Mouse (Mus musculus) hindbrain, embryonic 13.5 days (tissue): ENCODE results near the gene Sytl3. TPM values are rescaled to one million over a fixed set of nuclear protein-coding genes. Genes with fewer than 3 reads are reported as not detected.

ENCODE experiments used
- ATAC-seq: fragments of 200-750 bp; cut with Nextera tagmentation; 2 replicates; pipeline ENCODE4 v1.8.0; 2017; ENCODE audit warnings: moderate TSS enrichment; ENCODE audit not compliant: low FRiP score
- H3K27ac ChIP-seq: fragments of 300-500 bp; sonication (generic); 2 replicates; pipeline ENCODE4 v1.5.1; 2015; ENCODE audit warnings: inconsistent platforms, mild to moderate bottlenecking, moderate library complexity
- H3K27me3 ChIP-seq: fragments of 300-500 bp; sonication (generic); 2 replicates; pipeline ENCODE4 v1.6.1; 2015; ENCODE audit warnings: mild to moderate bottlenecking, inconsistent platforms
- H3K36me3 ChIP-seq: fragments of 300-500 bp; sonication (generic); 2 replicates; pipeline ENCODE4 v1.6.1; 2015; ENCODE audit warnings: mild to moderate bottlenecking, inconsistent platforms
- H3K4me1 ChIP-seq: fragments of 300-500 bp; sonication (generic); replicated peaks from 2 replicates; pipeline ENCODE4 v1.6.1; 2015; ENCODE audit warnings: inconsistent platforms
- H3K4me2 ChIP-seq: fragments of 300-500 bp; sonication (generic); 2 replicates; pipeline ENCODE4 v1.6.1; 2015; ENCODE audit warnings: inconsistent platforms, mild to moderate bottlenecking, moderate library complexity
- H3K4me3 ChIP-seq: fragments of 300-500 bp; sonication (generic); 2 replicates; pipeline ENCODE4 v1.5.1; 2015; ENCODE audit warnings: mild to moderate bottlenecking, inconsistent platforms
- H3K9ac ChIP-seq: fragments of 300-500 bp; sonication (generic); 2 replicates; pipeline ENCODE4 v1.6.1; 2015; ENCODE audit warnings: mild to moderate bottlenecking, inconsistent platforms
- H3K9me3 ChIP-seq: fragments of 300-500 bp; sonication (generic); 2 replicates; pipeline ENCODE4 v1.6.1; 2016; ENCODE audit warnings: inconsistent platforms
- WGBS: fragments of 180-500 bp; shearing (Covaris S2); methylation state at CpG from one replicate; pipeline ENCODE4 v1.1.7; 2015; 5-methylcytosine and 5-hydroxymethylcytosine counted together
- polyA plus RNA-seq: library from polyadenylated mRNA; unstranded; fragments of >200 nt; fragmentation: Nextera tagmentation; extraction: Ambion mirVana; gene quantifications from 2 replicates; pipeline ENCODE4 v1.2.1, GENCODE M21; 2015

Sytl3 gene
- polyA plus RNA-seq, 1 experiment from 2014 or later = 0.78 TPM

GRCm38 (mm10) chr17:6775221-6775620 is 116.3 kb downstream of the Sytl3 start:
- peaks cover 24% of the 10 kb centered on the region for H3K27me3 ChIP-seq
- 50% methylated on average over 9 of the region's 9 CpGs for WGBS
- no peaks in the 10 kb centered on the region for H3K9me3 ChIP-seq
- no peak overlapping the region for H3K4me2 ChIP-seq
- H3K4me3 ChIP-seq = no peak overlapping the region
- no peaks in the 10 kb centered on the region for H3K36me3 ChIP-seq
- peaks cover 22% of the 10 kb centered on the region for H3K4me1 ChIP-seq
- ATAC-seq = no peak
- no peak overlapping the region for H3K9ac ChIP-seq
- no peak overlapping the region for H3K27ac ChIP-seq

- 80% methylated on average over 4 of the region's 4 CpGs for WGBS
- Histone ChIP-seq H3K4me2 (no peak overlapping the region), H3K27me3 (peaks cover 28% of the 10 kb centered on the region), H3K4me3 (no peak overlapping the region), H3K9ac (no peak overlapping the region), H3K36me3 (no peaks in the 10 kb centered on the region), H3K9me3 (no peaks in the 10 kb centered on the region), H3K4me1 (peaks cover 22% of the 10 kb centered on the region), H3K27ac (no peak overlapping the region)
- no peak for ATAC-seq
These were observed 116.8 kb downstream of the Sytl3 start for GRCm38 (mm10) chr17:6775671-6776070.

- WGBS = 56% methylated on average over 6 of the region's 6 CpGs
- H3K9ac ChIP-seq = no peak overlapping the region
- H3K9me3 ChIP-seq = no peaks in the 10 kb centered on the region
- no peaks in the 10 kb centered on the region for H3K36me3 ChIP-seq
- H3K4me1 ChIP-seq = peaks cover 22% of the 10 kb centered on the region
- no peak overlapping the region for H3K27ac ChIP-seq
- peaks cover 33% of the 10 kb centered on the region for H3K27me3 ChIP-seq
- no peak for ATAC-seq
- no peak overlapping the region for H3K4me3 ChIP-seq
- H3K4me2 ChIP-seq = no peak overlapping the region
These were observed 117.2 kb downstream of the Sytl3 start for GRCm38 (mm10) chr17:6776123-6776522.

GRCm38 (mm10) chr17:6776576-6776975 is 117.7 kb downstream of the Sytl3 start:
- Histone ChIP-seq H3K36me3 (no peaks in the 10 kb centered on the region), H3K4me3 (no peak overlapping the region), H3K4me1 (peaks cover 22% of the 10 kb centered on the region), H3K27ac (no peak overlapping the region), H3K4me2 (no peak overlapping the region), H3K27me3 (peaks cover 36% of the 10 kb centered on the region), H3K9ac (no peak overlapping the region), H3K9me3 (no peaks in the 10 kb centered on the region)
- ATAC-seq = no peak
- WGBS = 28% methylated on average over 5 of the region's 5 CpGs

- ATAC-seq = no peak
- WGBS = 75% methylated on average over 6 of the region's 6 CpGs
- Histone ChIP-seq H3K9ac (no peak overlapping the region), H3K27ac (no peak overlapping the region), H3K9me3 (no peaks in the 10 kb centered on the region), H3K4me2 (no peak overlapping the region), H3K4me3 (no peak overlapping the region), H3K27me3 (peaks cover 40% of the 10 kb centered on the region), H3K36me3 (no peaks in the 10 kb centered on the region), H3K4me1 (peaks cover 26% of the 10 kb centered on the region)
These were observed 118.2 kb downstream of the Sytl3 start for GRCm38 (mm10) chr17:6777061-6777460.

GRCm38 (mm10) chr17:6777629-6778331 is 118.9 kb downstream of the Sytl3 start:
- H3K9me3 ChIP-seq = no peaks in the 10 kb centered on the region
- no peaks in the 10 kb centered on the region for H3K36me3 ChIP-seq
- H3K4me1 ChIP-seq = peaks cover 33% of the 10 kb centered on the region
- H3K4me3 ChIP-seq = no peak overlapping the region
- peak overlapping the region; percentile 95 for H3K4me2 ChIP-seq
- peaks cover 47% of the 10 kb centered on the region for H3K27me3 ChIP-seq
- no peak overlapping the region for H3K27ac ChIP-seq
- WGBS = 70% methylated on average over 12 of the region's 12 CpGs
- no peak overlapping the region for H3K9ac ChIP-seq
- no peak for ATAC-seq

- Histone ChIP-seq H3K4me1 (peaks cover 37% of the 10 kb centered on the region), H3K27ac (peak overlapping the region; percentile 45; the same call in 1 of the 2 replicates)
These were observed 119.4 kb downstream of the Sytl3 start for GRCm38 (mm10) chr17:6778332-6778683.

GRCm38 (mm10) chr17:6778771-6779509 is 120.0 kb downstream of the Sytl3 start:
- peaks cover 38% of the 10 kb centered on the region for H3K4me1 ChIP-seq

More at GRCm38 (mm10) chr17:6778332-6778683, 119.4 kb downstream of the Sytl3 start:
- H3K9me3 ChIP-seq = no peaks in the 10 kb centered on the region
- peak overlapping the region; percentile 95 for H3K4me2 ChIP-seq
- H3K9ac ChIP-seq = peak overlapping the region; percentile 65
- peaks cover 52% of the 10 kb centered on the region for H3K27me3 ChIP-seq
- H3K36me3 ChIP-seq = no peaks in the 10 kb centered on the region
- WGBS = 2% methylated on average over 9 of the region's 9 CpGs
- no peak for ATAC-seq
- peak overlapping the region; percentile 38 for H3K4me3 ChIP-seq

GRCm38 (mm10) chr17:6779632-6780031 is 120.7 kb downstream of the Sytl3 start:
- Histone ChIP-seq H3K9ac (peak overlapping the region; percentile 43; the same call in 1 of the 2 replicates), H3K27ac (peak overlapping the region; percentile 23; the same call in 1 of the 2 replicates), H3K4me3 (peak overlapping the region; percentile 38), H3K9me3 (no peaks in the 10 kb centered on the region), H3K4me1 (peaks cover 38% of the 10 kb centered on the region), H3K36me3 (no peaks in the 10 kb centered on the region), H3K27me3 (peaks cover 61% of the 10 kb centered on the region), H3K4me2 (peak overlapping the region; percentile 95)
- no peak for ATAC-seq
- WGBS = 31% methylated on average over 7 of the region's 7 CpGs

More at GRCm38 (mm10) chr17:6778771-6779509, 120.0 kb downstream of the Sytl3 start:
- ATAC-seq = 0 out of 2 replicates have a peak, but pooled peaks have one; percentile 13
- H3K9me3 ChIP-seq = no peaks in the 10 kb centered on the region
- H3K4me3 ChIP-seq = peak overlapping the region; percentile 38
- H3K27me3 ChIP-seq = peaks cover 57% of the 10 kb centered on the region
- H3K36me3 ChIP-seq = no peaks in the 10 kb centered on the region
- H3K4me2 ChIP-seq = peak overlapping the region; percentile 95
- H3K27ac ChIP-seq = peak overlapping the region; percentile 45
- H3K9ac ChIP-seq = peak overlapping the region; percentile 65
- 5% methylated on average over 23 of the region's 23 CpGs for WGBS

GRCm38 (mm10) chr17:6780521-6781115 is 121.7 kb downstream of the Sytl3 start:
- H3K27ac ChIP-seq = no peak overlapping the region
- H3K36me3 ChIP-seq = no peaks in the 10 kb centered on the region
- no peak for ATAC-seq
- peaks cover 65% of the 10 kb centered on the region for H3K27me3 ChIP-seq
- WGBS = 63% methylated on average over 4 of the region's 4 CpGs
- no peaks in the 10 kb centered on the region for H3K9me3 ChIP-seq
- peak overlapping the region; percentile 95 for H3K4me2 ChIP-seq
- H3K4me3 ChIP-seq = peak overlapping the region; percentile 65; the same call in 1 of the 2 replicates
- H3K9ac ChIP-seq = no peak overlapping the region
- H3K4me1 ChIP-seq = peaks cover 35% of the 10 kb centered on the region

GRCm38 (mm10) chr17:6781273-6781672 is 122.4 kb downstream of the Sytl3 start:
- Histone ChIP-seq H3K4me3 (peak overlapping the region; percentile 65), H3K27ac (no peak overlapping the region), H3K9me3 (no peaks in the 10 kb centered on the region), H3K36me3 (no peaks in the 10 kb centered on the region), H3K9ac (no peak overlapping the region), H3K27me3 (peaks cover 65% of the 10 kb centered on the region), H3K4me2 (peak overlapping the region; percentile 95), H3K4me1 (peaks cover 35% of the 10 kb centered on the region)
- no peak for ATAC-seq
- 36% methylated on average over 6 of the region's 6 CpGs for WGBS

- Histone ChIP-seq H3K36me3 (no peaks in the 10 kb centered on the region), H3K9me3 (no peaks in the 10 kb centered on the region), H3K4me3 (peak overlapping the region; percentile 65), H3K27me3 (peaks cover 64% of the 10 kb centered on the region), H3K4me2 (peak overlapping the region; percentile 95), H3K4me1 (peaks cover 35% of the 10 kb centered on the region), H3K27ac (peak overlapping the region; percentile 72), H3K9ac (peak overlapping the region; percentile 75)
- ATAC-seq = no peak
- under 1% methylated on average over 21 of the region's 21 CpGs for WGBS
These were observed 123.2 kb downstream of the Sytl3 start for GRCm38 (mm10) chr17:6782033-6782526.
